Mouse (Mus musculus) heart, adult 18-20 months (tissue): ENCODE results near the gene Tcaf2. TPM values are rescaled to one million over a fixed set of nuclear protein-coding genes. Genes with fewer than 3 reads are reported as not detected.

Experiments
- total RNA-seq, 2 experiments: library from RNA; stranded (reverse); gene quantifications; 2 replicates each; pipeline ENCODE4 v1.2.3; 2021

The Tcaf2 gene
- total RNA-seq, 2 experiments from 2014 or later, result 2.8 to 5.0 TPM

Other genes starting within 250 kb of the Tcaf2 start
- gene Tas2r143, start 245.0 kb downstream of the Tcaf2 start, total RNA-seq, result not detected
- gene Tas2r135, start 239.8 kb downstream of the Tcaf2 start, total RNA-seq, result not detected
- gene Tas2r126, start 210.7 kb downstream of the Tcaf2 start, total RNA-seq, result not detected
- gene Olfr458, start 180.1 kb downstream of the Tcaf2 start, total RNA-seq, result not detected
- not detected for gene Olfr457, start 168.9 kb downstream of the Tcaf2 start, total RNA-seq
- gene Olfr456, start 158.0 kb downstream of the Tcaf2 start, total RNA-seq, result not detected
- gene Olfr455, start 97.7 kb downstream of the Tcaf2 start, total RNA-seq, result not detected
- gene Tcaf3, start 47.6 kb downstream of the Tcaf2 start, total RNA-seq, result not detected
- 1 to 10 TPM; 7.4 to 8.1 TPM for gene Tcaf1, start 64.8 kb upstream of the Tcaf2 start, total RNA-seq
- not detected for gene Olfr453, start 94.1 kb upstream of the Tcaf2 start, total RNA-seq
- not detected for gene Olfr38, start 111.2 kb upstream of the Tcaf2 start, total RNA-seq
- not detected for gene Olfr452, start 139.8 kb upstream of the Tcaf2 start, total RNA-seq
- not detected for gene Olfr450, start 166.7 kb upstream of the Tcaf2 start, total RNA-seq
- not detected for gene Olfr449, start 189.1 kb upstream of the Tcaf2 start, total RNA-seq
- not detected for gene Olfr448, start 245.2 kb upstream of the Tcaf2 start, total RNA-seq